Mouse (Mus musculus): ENCODE measurements around the gene Mtus2. TPM values are rescaled to one million over a fixed set of nuclear protein-coding genes. Genes with fewer than 3 reads are reported as not detected.

The Mtus2 gene
- polyA plus RNA-seq, 1 experiment from 2014 or later, result 5.5 TPM

DNA sequence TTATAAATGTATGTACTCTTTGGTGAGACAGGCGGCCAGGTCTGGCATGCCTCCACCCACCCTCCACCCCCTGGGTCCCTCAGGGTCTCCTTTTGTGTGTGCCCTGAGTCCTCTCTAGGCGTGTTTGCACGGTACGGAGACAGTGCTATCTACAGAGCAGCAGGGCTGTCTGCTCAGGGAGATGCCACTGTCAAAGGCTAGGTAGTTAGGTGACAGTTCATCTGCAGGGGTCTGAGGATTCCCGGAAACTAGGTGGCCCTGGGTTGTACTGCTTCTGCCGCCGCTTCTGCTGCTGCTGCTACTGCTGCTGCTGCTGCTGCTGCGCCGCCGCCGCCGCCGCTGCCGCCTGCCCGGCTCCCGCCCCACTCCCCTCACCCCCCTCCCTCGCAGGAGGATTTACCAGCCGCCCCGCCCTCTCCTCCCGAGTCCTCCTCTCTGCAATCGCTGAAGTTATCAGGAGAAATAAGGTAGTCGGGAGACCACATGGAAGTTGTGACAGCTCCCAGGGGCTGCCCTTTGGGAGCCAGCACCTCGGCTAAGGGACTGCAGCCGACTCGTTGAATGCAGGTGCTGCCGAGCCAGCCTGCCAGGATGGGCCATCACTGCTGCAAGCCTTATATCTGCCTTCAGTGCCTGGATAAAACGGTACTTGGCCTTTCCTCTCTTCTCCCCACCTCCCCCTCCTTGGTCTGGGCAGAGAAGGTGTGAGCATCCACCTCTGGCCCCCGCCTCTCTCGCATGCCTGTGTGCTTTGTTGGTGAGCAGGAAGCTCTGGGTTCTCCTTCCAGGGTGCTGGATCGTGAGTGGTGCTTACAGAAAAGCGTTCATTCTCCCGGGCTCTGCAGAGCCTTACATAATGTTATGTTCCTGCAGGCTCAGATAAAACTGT, 307.9 kb downstream of the Mtus2 start:
- TF ChIP-seq EP300 (IDR thresholded peaks at IDR 0.05) (no peak), CTCF (IDR thresholded peaks at IDR 0.05) (no peak)
- DNase-seq (ENCODE audit: low spot score) (peak; percentile 31), ATAC-seq (peak; percentile 58)
- no peak overlapping the region for H3K9ac ChIP-seq (replicated peaks; ENCODE audit: low read depth)
- no peaks in the 10 kb centered on the region for H3K27me3 ChIP-seq (replicated peaks; ENCODE audit: insufficient read depth, low read length)
- no peaks in the 10 kb centered on the region for H3K4me1 ChIP-seq (ENCODE audit: insufficient read depth, low read depth, low read length)
- no peak overlapping the region for H3K27ac ChIP-seq (ENCODE audit: low read length)
- 1% methylated on average over 28 of the region's 32 CpGs for WGBS
- peak overlapping the region; percentile 57 for H3K4me2 ChIP-seq (replicated peaks; ENCODE audit: low read depth, low read length)
- H3K9me3 ChIP-seq (ENCODE audit: low read length), result no peaks in the 10 kb centered on the region
- no peaks in the 10 kb centered on the region for H3K36me3 ChIP-seq (ENCODE audit: insufficient read depth, low read length)
- H3K4me3 ChIP-seq (ENCODE audit: low read depth, low read length), result peak overlapping the region; percentile 33

DNA sequence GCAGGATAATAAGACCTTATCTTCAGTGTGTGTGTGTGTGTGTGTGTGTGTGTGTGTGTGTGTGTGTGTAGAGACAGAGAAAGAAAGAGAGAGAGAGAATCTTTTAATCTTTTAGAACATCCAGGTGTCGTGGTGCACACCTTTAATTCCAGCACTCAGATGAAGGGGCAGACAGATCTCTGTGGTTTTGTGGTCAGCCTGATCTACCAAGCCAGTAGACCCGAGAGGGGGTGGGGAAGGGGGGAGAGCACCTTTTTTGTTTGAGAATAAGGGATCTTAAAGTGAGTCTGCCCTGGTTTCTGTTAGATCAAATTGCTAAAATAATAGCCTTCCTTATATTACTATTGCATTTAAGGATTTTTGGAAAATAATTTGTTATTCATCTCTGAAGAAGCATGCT, 309.7 kb downstream of the Mtus2 start:
- H3K4me3 ChIP-seq (ENCODE audit: low read depth, low read length), result no peak overlapping the region
- H3K27ac ChIP-seq (ENCODE audit: low read length), result no peak overlapping the region
- no peak overlapping the region for H3K9ac ChIP-seq (replicated peaks; ENCODE audit: low read depth)

DNA sequence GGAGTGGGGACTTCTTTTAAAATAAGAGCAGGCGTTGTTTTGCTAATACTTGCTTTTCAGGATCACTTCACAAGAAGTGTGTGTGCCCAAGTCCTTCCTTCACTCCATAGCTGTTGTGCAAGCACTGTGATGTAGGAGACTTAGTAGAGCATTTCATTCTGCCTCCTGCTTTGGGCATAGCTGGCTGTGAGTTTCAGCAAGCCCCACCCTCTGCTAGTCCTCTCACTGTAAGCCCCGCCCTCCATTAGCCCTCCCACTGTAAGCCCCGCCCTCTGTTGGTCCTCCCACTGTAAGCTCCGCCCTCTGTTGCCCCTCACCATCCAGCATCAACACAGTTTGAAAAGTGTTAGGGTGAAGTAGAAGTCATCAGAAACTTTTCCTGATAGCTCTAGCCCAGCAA, 310.3 kb downstream of the Mtus2 start:
- ATAC-seq, result peak; percentile 80
- H3K27me3 ChIP-seq (replicated peaks; ENCODE audit: insufficient read depth, low read length), result no peaks in the 10 kb centered on the region
- H3K9me3 ChIP-seq (ENCODE audit: low read length), result no peaks in the 10 kb centered on the region
- no peak overlapping the region for H3K4me3 ChIP-seq (ENCODE audit: low read depth, low read length)
- peak; percentile 72 for DNase-seq (ENCODE audit: low spot score)
- H3K4me1 ChIP-seq (ENCODE audit: insufficient read depth, low read depth, low read length), result no peaks in the 10 kb centered on the region
- no peak overlapping the region for H3K27ac ChIP-seq (ENCODE audit: low read length)
- no peak overlapping the region for H3K9ac ChIP-seq (replicated peaks; ENCODE audit: low read depth)
- WGBS, result 54% methylated on average over 4 of the region's 4 CpGs
- H3K4me2 ChIP-seq (replicated peaks; ENCODE audit: low read depth, low read length), result no peak overlapping the region
- TF ChIP-seq CTCF (IDR thresholded peaks at IDR 0.05) (no peak), EP300 (IDR thresholded peaks at IDR 0.05) (no peak)
- no peaks in the 10 kb centered on the region for H3K36me3 ChIP-seq (ENCODE audit: insufficient read depth, low read length)

More for the DNA sequence above, 309.7 kb downstream of the Mtus2 start:
- ATAC-seq (no peak), DNase-seq (ENCODE audit: low spot score) (no peak)
- TF ChIP-seq CTCF (IDR thresholded peaks at IDR 0.05) (no peak), EP300 (IDR thresholded peaks at IDR 0.05) (no peak)
- no peak overlapping the region for H3K4me2 ChIP-seq (replicated peaks; ENCODE audit: low read depth, low read length)
- WGBS, result 64% methylated on average over 2 of the region's 2 CpGs
- no peaks in the 10 kb centered on the region for H3K4me1 ChIP-seq (ENCODE audit: insufficient read depth, low read depth, low read length)
- no peaks in the 10 kb centered on the region for H3K36me3 ChIP-seq (ENCODE audit: insufficient read depth, low read length)
- H3K27me3 ChIP-seq (replicated peaks; ENCODE audit: insufficient read depth, low read length), result no peaks in the 10 kb centered on the region
- H3K9me3 ChIP-seq (ENCODE audit: low read length), result no peaks in the 10 kb centered on the region

DNA sequence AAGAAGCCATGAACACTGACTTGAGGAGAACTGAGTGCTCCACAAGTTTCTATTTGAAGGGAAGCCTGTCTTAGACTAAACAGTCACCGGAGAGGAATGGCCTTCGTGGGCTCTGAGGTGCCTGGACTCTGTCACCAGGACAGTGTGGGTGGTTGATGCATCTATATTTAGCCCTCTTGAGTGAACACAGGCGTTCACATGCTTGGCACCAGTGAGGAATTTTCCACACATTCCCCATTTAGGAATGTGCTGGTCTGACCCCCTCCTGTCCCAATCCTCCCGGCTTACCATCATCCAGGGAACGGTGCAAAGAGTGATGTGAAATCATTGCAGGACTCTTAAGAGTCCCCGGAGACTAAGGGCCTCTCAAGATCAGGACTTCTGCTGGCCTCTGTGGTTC, 314.9 kb downstream of the Mtus2 start:
- Histone ChIP-seq H3K4me3 (ENCODE audit: low read depth, low read length) (no peak overlapping the region), H3K36me3 (ENCODE audit: insufficient read depth, low read length) (no peaks in the 10 kb centered on the region), H3K9ac (replicated peaks; ENCODE audit: low read depth) (no peak overlapping the region), H3K27ac (ENCODE audit: low read length) (no peak overlapping the region), H3K9me3 (ENCODE audit: low read length) (no peaks in the 10 kb centered on the region), H3K4me1 (ENCODE audit: insufficient read depth, low read depth, low read length) (no peaks in the 10 kb centered on the region), H3K4me2 (replicated peaks; ENCODE audit: low read depth, low read length) (no peak overlapping the region), H3K27me3 (replicated peaks; ENCODE audit: insufficient read depth, low read length) (no peaks in the 10 kb centered on the region)
- DNase-seq (ENCODE audit: low spot score) (peak; percentile 10), ATAC-seq (peak; percentile 32)
- 51% methylated on average over 6 of the region's 6 CpGs for WGBS
- no peak for TF ChIP-seq EP300 (IDR thresholded peaks at IDR 0.05)
- TF ChIP-seq CTCF (IDR thresholded peaks at IDR 0.05), result no peak

DNA sequence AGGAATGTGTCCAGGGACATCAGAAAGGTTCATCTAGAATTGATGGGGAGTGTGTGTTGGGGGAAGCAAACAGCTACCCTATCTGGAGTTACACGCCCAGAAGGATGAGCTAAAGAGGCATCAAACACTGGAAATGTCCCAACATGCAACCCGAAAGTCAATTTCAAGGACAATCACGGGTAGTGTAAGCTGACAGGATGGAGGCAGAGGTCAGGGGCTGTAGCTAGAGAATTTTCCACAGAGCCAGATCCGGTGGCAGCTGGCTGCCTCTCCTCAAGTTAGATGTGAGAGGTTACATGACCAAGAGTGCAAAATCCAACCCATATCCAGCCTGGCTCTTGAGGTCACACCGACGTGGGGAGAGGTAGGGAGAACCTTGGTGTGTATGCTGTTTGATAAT, 315.7 kb downstream of the Mtus2 start:
- H3K27me3 ChIP-seq (replicated peaks; ENCODE audit: insufficient read depth, low read length), result no peaks in the 10 kb centered on the region
- no peaks in the 10 kb centered on the region for H3K4me1 ChIP-seq (ENCODE audit: insufficient read depth, low read depth, low read length)
- H3K27ac ChIP-seq (ENCODE audit: low read length), result no peak overlapping the region
- no peak overlapping the region for H3K9ac ChIP-seq (replicated peaks; ENCODE audit: low read depth)
- no peak for ATAC-seq
- H3K4me2 ChIP-seq (replicated peaks; ENCODE audit: low read depth, low read length), result no peak overlapping the region
- WGBS, result 72% methylated on average over 6 of the region's 6 CpGs
- no peaks in the 10 kb centered on the region for H3K9me3 ChIP-seq (ENCODE audit: low read length)
- H3K4me3 ChIP-seq (ENCODE audit: low read depth, low read length), result no peak overlapping the region
- no peaks in the 10 kb centered on the region for H3K36me3 ChIP-seq (ENCODE audit: insufficient read depth, low read length)
- no peak for DNase-seq (ENCODE audit: low spot score)
- TF ChIP-seq EP300 (IDR thresholded peaks at IDR 0.05) (no peak), CTCF (IDR thresholded peaks at IDR 0.05) (no peak)

DNA sequence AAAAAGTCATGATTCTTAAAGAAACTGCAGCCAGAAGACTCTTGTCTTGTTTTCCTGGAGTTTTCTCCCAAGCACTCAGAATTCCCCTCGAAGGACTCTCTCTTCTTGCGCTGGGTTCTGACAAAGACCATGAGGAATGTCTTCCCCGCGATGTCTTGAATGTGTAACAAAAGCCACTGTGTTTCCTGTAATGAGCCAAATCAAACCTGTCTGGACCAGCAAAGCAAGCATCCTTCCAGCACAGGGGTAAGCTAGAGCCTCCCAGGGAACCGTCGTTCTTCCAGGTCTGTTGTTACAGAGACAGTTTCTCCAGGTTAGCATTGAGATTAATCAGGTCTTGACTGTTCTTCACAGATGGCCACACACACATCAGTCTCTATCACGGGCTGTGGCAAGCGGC, 321.1 kb downstream of the Mtus2 start:
- Histone ChIP-seq H3K27me3 (replicated peaks; ENCODE audit: insufficient read depth, low read length) (no peaks in the 10 kb centered on the region), H3K4me2 (replicated peaks; ENCODE audit: low read depth, low read length) (no peak overlapping the region), H3K27ac (ENCODE audit: low read length) (no peak overlapping the region), H3K9ac (replicated peaks; ENCODE audit: low read depth) (no peak overlapping the region), H3K4me1 (ENCODE audit: insufficient read depth, low read depth, low read length) (no peaks in the 10 kb centered on the region), H3K9me3 (ENCODE audit: low read length) (no peaks in the 10 kb centered on the region), H3K4me3 (ENCODE audit: low read depth, low read length) (no peak overlapping the region), H3K36me3 (ENCODE audit: insufficient read depth, low read length) (no peaks in the 10 kb centered on the region)
- 84% methylated on average over 8 of the region's 8 CpGs for WGBS
- ATAC-seq (no peak), DNase-seq (ENCODE audit: low spot score) (no peak)
- TF ChIP-seq CTCF (IDR thresholded peaks at IDR 0.05) (no peak), EP300 (IDR thresholded peaks at IDR 0.05) (no peak)
